Mouse (Mus musculus): ENCODE results near the gene Gm20388.

Gene Gm20388

GRCm38 (mm10) chr8:121769095-121769494, 1858.5 kb downstream of the Gm20388 start:
- no peak for DNase-seq (ENCODE audit: inconsistent ontology term)

- DNase-seq (ENCODE audit: inconsistent ontology term) = no peak
Observed at GRCm38 (mm10) chr8:121769621-121770020, 1859.0 kb downstream of the Gm20388 start.

- no peak for DNase-seq (ENCODE audit: inconsistent ontology term)
Observed at GRCm38 (mm10) chr8:121770845-121771752, 1860.5 kb downstream of the Gm20388 start.

- DNase-seq (ENCODE audit: inconsistent ontology term) = no peak
Observed at GRCm38 (mm10) chr8:121773876-121774275, 1863.2 kb downstream of the Gm20388 start.

- no peak for DNase-seq (ENCODE audit: inconsistent ontology term)
Observed at GRCm38 (mm10) chr8:121782493-121782892, 1871.9 kb downstream of the Gm20388 start.

GRCm38 (mm10) chr8:121786542-121786941, 1875.9 kb downstream of the Gm20388 start:
- no peak for DNase-seq (ENCODE audit: inconsistent ontology term)

GRCm38 (mm10) chr8:121788786-121789185, 1878.1 kb downstream of the Gm20388 start:
- DNase-seq (ENCODE audit: inconsistent ontology term) = no peak

- DNase-seq (ENCODE audit: inconsistent ontology term) = no peak
Observed at GRCm38 (mm10) chr8:121792159-121792558, 1881.5 kb downstream of the Gm20388 start.

- DNase-seq (ENCODE audit: inconsistent ontology term) = no peak
Observed at GRCm38 (mm10) chr8:121792627-121793026, 1882.0 kb downstream of the Gm20388 start.

GRCm38 (mm10) chr8:121794151-121794550, 1883.5 kb downstream of the Gm20388 start:
- DNase-seq (ENCODE audit: inconsistent ontology term) = no peak

- no peak for DNase-seq (ENCODE audit: inconsistent ontology term)
Observed at GRCm38 (mm10) chr8:121795461-121795860, 1884.8 kb downstream of the Gm20388 start.

GRCm38 (mm10) chr8:121796406-121796805, 1885.8 kb downstream of the Gm20388 start:
- no peak for DNase-seq (ENCODE audit: inconsistent ontology term)

GRCm38 (mm10) chr8:121798401-121798800, 1887.8 kb downstream of the Gm20388 start:
- no peak for DNase-seq (ENCODE audit: inconsistent ontology term)

- DNase-seq (ENCODE audit: inconsistent ontology term) = no peak
Observed at GRCm38 (mm10) chr8:121804829-121805228, 1894.2 kb downstream of the Gm20388 start.

- no peak for DNase-seq (ENCODE audit: inconsistent ontology term)
Observed at GRCm38 (mm10) chr8:121806126-121806525, 1895.5 kb downstream of the Gm20388 start.

- no peak for DNase-seq (ENCODE audit: inconsistent ontology term)
Observed at GRCm38 (mm10) chr8:121808032-121808431, 1897.4 kb downstream of the Gm20388 start.

GRCm38 (mm10) chr8:121809524-121810155, 1899.0 kb downstream of the Gm20388 start:
- no peak for DNase-seq (ENCODE audit: inconsistent ontology term)

GRCm38 (mm10) chr8:121811502-121811901, 1900.9 kb downstream of the Gm20388 start:
- DNase-seq (ENCODE audit: inconsistent ontology term) = no peak

- no peak for DNase-seq (ENCODE audit: inconsistent ontology term)
Observed at GRCm38 (mm10) chr8:121811931-121812570, 1901.4 kb downstream of the Gm20388 start.

GRCm38 (mm10) chr8:121818226-121818625, 1907.6 kb downstream of the Gm20388 start:
- DNase-seq (ENCODE audit: inconsistent ontology term) = no peak

GRCm38 (mm10) chr8:121820840-121821239, 1910.2 kb downstream of the Gm20388 start:
- no peak for DNase-seq (ENCODE audit: inconsistent ontology term)

GRCm38 (mm10) chr8:121821320-121821719, 1910.7 kb downstream of the Gm20388 start:
- DNase-seq (ENCODE audit: inconsistent ontology term) = no peak

Measured in Muller cell, postnatal 12 days (primary cell).